Mouse (Mus musculus): Measurements from ENCODE around the gene Gsdma2.
A peak's percentile ranks its signal among the peaks of the same experiment; 100 is the strongest.
"Not testable (repeated sequence)": the region's sequence is repeated elsewhere in the genome, so short reads cannot be mapped to it uniquely, and the experiment has no call there.

The Gsdma2 gene

DNA sequence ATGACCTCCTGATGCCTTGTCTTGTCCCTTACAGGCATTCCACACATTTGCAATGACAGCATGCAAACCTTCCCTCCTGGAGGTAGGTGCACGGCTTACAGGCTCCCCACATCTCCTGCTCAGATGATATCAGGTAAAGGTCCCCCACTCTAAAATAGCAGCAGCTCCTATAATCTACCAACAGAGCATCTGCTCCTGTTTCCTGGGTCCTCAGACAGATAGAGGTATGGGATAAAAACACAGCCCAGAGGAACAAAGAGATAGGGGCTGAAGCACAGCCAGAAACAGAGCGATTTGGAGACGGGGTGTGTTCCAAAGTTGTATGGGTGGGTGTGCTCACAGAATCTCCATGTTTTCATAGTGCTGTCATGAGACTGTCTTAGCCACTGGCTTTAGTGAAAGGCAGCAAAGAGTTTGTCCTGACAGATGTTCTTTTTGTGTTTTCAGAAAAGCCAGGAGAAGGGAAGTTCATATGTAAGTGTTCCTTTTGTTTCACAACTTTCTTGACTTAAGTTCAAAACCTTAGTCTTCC lies 24.8 kb downstream of the Gsdma2 start:
- no peak for DNase-seq

DNA sequence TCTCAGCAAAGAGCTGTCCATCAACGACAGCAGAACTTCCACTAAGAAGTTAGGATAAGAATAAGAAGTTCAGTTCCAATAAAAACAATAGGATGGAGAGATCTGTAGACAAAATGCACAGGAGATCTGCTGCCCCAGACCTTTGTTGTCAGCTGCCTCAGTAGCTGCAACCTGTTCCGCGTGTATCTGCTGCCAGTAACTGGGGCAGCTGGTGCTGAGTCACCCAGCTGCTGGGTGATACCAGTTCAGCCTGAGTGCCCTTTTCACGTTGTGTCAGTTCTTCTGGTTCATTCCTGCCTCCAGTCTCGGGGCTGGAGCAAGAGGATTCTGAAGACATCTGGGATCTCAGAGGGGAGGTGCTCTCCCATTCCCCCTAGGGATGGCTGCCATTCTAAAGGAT lies 25.3 kb downstream of the Gsdma2 start:
- DNase-seq = no peak

DNA sequence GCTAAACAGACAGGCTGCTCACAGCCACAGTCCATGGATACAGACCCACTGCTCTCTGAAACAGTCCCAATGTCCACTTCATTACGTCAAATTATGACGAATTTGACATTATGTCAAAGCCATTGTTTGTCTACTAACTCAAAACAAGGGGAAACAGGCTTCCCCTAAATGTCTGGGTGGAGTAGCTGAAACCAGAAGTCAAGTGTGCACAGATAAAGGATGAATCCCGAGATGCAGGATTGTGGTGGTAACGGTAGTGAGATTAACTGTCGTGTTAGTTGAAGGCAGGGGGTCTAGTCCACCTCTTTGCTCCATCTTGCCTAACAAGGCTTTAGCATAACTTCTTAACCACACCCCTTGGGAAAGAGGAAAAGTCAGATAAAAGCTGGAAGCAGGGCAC lies 25.9 kb downstream of the Gsdma2 start:
- no peak for DNase-seq

DNA sequence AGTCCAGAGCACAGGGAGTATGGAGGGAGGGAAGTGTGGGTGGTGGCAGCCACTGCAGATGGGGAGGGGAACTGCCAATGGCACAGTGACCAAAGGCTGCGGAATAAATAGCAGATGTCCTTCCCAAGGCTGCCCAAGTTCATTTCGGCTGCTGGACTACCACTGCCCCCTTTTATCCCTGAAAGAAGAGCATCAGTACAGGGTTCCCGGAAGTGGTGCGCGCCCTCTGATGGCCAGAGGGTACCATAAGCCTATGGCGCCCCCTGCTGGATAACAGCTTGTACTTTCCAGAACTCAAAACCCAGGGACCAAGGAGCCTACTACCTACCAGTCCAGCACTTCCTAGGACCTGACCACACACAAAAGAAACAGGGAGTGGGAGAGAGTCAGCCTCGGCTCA lies 26.6 kb downstream of the Gsdma2 start:
- DNase-seq = peak; percentile 52 to 60

DNA sequence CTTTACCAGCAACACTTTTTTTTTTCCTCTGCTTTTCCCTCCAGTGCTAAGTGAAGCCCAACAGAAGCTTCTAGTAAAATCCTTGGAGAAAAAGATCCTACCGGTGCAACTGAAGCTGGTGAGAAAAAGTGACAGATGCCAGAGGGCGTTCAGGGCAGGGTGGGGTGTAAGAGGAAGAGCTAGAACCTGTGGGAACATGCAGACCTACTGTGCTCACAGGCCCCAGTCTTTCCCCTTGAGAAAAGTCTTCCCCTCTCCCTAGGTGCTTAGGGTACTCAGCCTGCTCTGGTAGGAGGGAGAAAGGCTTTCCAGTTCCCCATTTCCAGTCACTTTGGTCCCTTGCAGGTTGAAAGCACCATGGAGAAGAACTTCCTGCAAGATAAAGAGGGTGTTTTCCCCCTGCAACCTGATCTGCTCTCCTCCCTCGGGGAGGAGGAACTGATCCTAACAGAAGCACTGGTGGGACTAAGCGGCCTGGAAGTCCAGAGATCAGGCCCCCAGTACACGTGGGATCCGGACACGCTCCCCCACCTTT lies 29.3 kb downstream of the Gsdma2 start:
- DNase-seq = no peak

DNA sequence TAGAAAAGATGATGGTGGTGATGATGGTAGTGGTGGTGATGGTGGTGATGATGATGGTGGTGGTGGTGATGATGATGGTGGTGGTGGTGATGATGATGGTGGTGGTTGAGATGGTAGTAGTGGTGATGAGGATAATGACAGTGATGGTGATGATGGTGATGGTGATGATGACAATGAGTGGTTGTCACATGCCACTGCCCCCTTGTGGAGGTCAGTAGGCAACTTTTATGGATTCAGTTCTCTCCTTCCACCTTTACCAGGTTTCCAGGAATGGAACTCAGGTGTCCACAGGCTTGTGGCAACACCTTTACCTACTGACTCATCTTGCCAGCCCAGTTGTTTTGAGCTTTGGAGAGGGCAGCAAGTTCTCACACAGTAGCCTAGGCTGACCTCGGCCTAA lies 33.5 kb downstream of the Gsdma2 start:
- DNase-seq = no peak

DNA sequence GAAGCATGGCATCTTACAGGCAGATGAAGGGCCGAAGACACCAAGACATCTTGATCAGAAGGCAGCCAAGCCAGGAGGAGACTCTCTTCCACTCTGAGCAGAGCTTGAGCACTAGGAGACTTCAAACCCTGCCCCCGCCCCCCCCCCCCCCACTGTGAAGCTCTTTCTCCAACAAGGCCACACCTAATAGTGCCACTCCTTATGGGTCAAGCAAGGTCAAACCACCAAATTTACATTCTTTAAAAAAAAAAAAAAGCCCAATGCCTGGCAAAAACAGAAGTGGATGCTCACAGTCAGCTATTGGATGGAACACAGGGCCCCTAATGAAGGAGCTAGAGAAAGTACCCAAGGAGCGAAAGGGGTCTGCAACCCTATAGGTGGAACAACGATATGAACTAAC lies 34.0 kb downstream of the Gsdma2 start:
- DNase-seq = not testable (repeated sequence)

DNA sequence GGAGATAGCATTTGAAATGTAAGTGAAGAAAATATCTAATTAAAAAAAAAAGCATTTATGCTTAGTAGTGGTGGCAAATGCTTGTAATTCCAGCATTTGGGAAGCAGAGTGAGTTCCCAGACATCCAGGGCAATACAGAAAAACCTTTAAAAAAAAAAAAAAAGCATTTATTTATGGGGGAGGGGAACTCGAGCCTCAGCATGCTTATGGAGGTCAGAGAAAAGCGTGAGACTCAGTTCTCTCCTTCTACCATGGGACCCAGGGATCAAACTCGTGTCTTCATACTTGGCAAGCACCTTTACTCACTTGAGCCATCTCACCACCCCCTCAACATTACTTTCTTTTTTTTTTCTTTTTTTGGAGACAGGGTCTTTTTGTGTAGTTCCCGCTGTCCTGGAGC lies 34.6 kb downstream of the Gsdma2 start:
- no peak for DNase-seq

DNA sequence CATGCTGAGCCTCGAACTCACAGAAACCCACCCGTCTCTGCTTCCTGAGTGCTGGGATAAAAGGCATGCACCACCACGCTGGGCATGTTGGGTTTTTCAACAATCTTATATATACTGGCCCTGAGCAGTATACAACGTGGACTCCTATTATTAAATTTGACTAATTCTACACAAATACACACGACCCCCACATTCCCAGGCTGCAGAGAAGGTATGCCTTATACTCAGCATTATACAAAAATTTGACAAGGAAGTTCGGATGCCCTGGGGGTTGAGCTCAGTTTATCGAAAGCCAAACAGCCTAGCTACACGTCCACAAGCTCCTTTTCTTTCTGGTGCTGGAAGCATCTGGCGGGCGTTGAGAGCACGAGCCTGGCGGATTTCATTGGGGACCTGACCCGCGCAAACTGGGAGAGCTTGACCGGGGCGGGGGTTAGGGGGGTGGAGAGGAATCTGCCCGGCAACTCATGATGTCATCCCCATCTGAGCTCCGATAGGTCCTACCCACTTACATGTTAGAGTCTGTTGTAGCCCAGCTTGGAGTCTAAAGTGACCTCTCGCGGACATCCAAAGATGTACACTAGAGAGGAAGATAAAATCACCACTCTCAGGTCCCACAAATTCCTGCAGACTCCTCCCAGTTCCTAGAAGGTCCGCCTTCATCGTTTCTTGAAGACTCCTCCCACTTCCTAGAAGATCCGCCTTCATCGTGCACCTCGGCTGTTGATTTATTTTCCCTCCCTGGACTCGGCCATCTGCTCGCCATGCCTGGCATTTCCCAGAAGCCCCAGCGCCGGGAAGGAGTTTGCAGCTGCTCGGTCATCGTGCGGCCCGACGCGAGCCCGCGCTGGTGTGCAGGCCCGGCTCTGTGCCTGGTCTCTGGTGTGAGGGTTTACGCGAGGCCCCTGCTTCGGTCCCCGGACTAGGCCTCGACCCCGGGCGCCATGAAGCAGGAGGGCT lies 35.5 kb downstream of the Gsdma2 start, which contains the start of gene Psmd3:
Gene Psmd3, plus strand, starts transcription at position 769 of the 960 bp plus-strand sequence.
- DNase-seq = peak; percentile 97 to 100

DNA sequence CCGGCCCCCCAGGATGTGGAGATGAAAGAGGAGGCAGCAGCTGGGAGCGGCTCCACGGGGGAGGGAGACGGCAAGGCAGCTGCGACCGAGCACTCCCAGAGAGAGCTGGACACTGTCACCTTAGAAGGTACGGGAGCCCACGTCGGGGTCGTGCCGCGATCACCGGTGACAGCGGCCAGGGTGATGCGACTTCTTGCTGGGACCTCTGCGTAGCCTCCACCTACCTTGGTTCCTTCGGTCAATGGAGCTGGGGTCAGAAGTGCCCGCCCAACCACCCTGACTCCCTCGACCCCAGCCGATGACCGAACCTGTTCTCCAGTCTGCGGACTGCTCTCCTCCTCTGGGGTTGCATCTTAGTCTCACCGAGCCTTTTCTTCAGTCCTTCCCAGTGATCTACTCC lies 36.3 kb downstream of the Gsdma2 start:
- no peak for DNase-seq

DNA sequence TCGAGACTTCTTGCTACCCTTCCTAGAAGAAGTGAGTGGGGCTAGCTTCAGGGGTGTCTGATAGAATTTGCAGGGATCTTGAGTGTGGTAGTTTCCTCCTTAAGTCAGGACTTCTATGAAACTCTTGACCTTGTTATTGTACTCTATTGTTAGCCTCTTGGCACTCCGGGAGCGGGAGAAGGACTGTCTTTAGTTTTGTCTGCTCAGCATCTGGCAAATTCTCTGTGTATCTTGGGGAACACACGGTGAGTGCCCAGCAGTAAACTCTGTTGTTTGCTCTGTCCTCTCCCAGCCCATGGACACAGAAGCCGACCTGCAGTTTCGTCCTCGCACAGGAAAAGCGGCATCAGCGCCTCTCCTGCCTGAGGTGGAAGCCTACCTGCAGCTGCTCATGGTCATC lies 39.1 kb downstream of the Gsdma2 start:
- no peak for DNase-seq

DNA sequence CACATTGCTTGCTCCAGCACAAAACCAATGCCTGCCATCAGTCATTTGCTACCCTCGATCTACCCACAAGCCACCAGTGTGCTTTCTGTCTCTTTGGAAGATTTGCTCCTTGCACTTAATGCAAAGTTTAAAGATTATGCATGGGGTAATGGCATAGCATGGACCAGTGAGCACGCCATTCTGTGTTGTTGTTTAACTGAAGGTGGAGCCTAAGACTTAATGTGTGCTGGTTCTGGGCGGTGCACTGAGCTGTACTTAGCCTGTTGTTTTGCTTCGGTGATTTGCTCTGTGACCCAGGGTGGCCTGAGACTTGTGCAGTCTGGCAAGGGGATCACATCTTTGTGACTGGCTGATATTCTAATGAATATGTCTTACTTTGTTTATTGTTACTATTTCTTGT lies 40.4 kb downstream of the Gsdma2 start:
- DNase-seq = no peak

DNA sequence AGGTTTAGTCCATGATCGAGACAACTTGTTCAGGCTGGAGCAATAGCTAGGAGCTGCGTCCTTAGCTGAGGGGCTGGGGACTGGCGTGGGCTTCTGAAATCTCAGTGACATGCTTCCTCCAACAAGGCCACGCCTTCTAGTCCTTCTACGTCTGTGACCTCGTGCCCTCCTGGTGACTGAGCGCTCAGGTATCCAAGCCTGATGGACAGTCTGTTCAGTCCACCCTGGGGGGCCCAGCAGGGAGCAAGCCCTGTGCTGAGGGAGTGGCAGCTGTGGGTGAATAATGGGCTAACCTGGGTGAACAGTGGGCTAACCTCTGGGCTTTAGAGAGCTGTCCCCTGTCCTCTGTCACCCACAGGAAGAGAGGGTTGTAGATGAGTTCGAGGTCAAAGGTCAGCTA lies 41.5 kb downstream of the Gsdma2 start:
- DNase-seq = no peak

DNA sequence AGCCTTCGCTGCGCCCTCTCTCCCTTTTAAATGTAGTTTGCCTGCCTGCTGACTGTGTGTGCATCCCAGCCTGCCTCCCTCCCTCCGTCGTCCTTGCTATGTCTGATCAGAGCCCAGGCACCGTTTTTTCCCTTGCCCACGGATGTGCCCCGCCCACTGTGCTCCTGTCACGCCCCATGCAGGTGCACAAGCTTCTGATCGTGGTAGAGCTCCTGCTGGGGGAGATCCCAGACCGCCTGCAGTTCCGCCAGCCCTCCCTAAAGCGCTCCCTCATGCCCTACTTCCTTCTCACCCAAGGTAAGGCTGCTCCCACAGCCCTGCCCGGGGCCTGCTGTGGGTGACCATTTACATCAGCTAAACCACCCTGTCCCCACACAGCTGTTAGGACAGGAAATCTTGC lies 46.6 kb downstream of the Gsdma2 start:
- no peak for DNase-seq

DNA sequence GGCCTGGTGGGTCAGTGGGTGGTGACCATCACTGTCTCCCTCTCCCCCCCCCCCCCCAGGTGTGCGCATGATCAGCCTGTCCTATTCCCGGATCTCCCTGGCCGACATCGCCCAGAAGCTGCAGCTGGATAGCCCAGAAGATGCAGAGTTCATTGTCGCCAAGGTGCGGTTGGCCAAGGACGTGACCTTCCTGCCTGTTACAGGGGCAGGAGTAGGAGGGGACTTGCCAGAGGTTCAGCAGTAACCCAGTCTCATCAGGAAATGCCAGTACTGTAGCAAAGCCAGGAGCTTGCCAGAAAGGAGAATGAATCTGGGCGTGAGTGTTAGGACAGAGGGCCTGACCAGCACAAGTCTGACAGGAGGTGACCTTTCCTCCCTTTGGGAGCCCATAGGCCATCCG lies 47.2 kb downstream of the Gsdma2 start:
- no peak for DNase-seq

DNA sequence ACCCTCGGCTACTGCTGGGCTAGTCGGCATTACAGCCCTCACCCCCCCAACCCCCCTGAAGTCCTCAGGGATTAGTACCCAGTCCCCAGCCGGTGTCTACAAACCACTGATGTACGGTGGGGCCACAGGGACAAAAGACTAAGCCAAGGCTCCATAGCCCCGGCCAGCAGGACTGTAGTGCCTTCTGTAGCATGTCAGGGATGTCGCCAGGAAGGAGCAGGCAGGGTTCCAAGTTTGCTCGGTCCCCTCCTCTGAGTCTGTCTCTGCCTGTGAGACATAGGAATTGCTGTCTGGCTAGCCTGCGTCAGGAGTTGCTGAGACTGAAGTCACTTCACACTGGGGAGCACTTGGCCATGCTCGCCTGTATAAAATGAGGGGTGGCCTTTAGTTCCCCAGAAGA lies 47.7 kb downstream of the Gsdma2 start:
- DNase-seq = no peak

DNA sequence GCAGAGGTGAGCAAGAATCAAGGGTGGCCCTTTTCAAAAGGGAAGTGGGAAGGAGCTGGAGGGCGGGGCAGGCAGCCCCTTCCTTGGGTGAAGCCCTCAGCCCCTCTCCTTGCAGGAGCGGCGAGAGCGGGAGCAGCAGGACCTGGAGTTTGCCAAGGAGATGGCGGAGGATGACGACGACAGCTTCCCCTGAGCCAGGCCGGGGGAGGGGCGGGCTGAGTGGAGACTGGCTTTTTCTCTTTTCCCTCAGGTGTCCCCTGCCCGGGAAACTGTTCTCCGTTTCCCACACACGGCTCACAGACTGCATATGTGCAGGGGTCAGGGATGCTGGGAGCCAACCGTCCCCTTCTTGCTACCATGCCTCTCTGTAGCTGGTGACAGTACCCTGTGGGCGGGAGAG lies 48.8 kb downstream of the Gsdma2 start:
- DNase-seq = no peak

DNA sequence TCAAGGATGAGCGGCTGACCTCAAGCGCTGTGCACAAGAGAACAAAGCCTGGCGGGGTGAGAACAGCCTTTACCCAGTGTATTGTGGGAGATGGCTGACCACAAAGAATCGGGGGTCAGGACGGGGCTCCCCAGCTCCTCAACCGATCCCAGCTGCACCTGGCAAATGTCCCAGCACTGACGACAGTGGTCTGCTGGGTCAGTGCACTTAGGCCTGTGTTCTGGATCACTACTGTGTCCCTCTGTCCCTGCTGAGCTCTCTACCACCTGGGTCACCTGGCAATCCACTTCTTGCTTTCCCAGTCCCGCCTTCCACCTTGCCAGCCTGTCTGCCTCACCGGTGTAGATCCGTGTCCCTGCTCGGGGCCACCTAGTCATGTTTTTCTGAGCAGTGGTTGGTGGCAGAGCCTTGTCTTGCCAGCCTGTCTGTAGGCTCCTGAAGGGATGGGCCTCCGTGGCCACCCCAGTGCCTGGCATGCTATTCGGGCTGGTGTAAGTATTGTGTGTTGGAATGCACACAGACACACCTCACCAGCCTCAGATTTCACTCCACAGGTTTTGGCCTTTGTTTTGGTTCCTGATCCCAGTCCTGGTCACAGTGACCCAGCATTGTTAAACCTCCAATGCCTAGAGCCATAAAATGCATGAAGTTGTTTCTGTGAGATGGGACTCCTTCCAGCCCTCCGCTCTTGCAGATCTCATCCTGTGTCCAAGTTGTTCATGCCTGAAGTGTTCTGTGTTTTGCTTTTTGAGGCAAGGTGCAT lies 50.1 kb downstream of the Gsdma2 start:
- DNase-seq = no peak

DNA sequence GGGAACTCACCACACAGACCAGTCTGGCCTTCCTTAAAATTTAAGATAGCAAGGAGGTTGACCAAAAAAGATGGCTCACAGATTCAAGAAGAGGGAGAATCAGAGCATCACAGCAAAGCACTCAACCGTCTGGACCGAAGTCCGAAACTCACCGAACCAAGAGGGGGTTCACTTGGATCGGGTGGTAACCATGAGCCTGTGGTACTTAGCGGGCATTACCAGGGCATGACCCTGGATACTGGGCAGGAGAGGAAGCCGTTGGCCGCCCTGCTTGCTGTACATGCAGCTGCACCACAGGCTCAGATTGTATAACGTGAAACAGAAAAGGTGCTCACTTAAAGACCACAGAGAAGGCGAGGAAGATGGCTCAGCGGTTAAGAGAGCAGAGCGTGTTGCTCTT lies 50.7 kb downstream of the Gsdma2 start:
- DNase-seq = no peak

DNA sequence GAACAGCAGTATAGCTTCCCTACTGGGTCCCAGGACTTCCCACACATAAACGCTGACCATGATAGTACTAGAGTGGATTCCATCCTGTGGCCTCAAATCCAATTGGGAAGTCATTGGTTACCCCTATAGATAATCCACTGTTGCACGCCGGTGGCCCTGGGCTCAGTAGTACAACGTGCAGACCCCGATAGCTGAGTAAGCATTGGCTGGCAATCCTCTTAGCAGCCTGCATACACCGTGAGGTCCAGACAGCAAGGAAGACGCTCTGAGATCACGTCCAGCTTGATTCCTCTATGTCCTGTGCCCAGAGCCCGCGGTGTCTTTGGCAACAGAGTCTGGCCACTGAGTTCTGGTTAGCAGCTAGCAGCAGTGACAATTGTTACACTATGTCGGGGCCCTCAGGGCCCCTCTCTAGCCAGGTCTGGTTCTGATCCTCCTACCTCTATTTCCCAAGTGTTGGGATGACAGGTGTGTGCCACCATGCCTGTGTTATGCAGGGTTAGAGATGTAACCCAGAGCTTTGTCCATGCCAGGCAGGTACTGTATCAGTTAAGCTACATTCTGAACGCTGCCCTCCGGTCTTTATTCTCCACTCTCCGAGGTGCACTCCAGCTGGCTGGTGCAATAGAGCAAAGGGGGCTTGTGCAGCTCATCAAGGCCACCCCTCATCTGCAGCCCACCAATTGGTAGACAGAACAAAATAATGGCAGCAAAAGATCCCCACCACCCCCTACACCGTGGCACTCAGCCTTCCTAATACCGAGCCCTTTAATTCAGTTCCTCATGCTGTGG lies 52.5 kb downstream of the Gsdma2 start:
- no peak for DNase-seq

DNA sequence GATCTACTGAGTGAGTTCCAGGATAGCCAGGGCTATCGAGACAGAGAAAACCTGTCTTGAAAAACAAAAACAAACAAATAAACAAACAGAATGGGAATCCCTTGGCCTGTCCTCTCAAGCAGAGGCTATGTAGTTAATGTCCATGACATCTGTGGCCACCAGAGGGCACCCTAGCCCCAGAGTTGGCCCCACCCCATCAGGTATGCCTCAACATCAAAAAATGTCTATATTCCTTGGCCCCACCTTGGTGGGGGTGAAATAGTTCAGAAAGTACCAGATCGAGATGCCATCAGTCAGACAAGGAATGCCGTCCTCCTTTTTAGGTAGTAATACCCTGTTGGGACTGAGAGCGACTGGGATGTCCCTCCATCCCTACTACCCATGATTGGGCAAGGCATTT lies 53.4 kb downstream of the Gsdma2 start:
- peak; percentile 86 to 87 for DNase-seq

DNA sequence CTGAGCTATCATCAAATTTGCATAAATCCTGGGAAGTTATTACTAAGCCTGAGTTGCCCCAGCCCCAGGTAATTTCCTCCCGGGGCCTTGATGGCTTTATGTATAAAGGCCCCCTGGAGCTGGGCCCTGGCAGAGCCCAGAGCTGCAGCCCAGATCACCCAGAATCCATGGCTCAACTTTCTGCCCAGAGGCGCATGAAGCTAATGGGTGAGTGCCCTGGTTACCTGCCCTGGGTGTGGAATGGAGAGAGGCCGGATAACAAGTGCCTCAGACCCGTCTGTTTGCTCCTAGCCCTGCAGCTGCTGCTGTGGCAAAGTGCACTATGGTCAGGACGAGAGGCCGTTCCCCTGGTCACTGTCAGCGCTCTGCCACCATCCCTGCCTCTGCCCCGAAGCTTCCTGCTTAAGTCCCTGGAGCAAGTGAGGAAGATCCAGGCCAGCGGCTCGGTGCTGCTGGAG lies 54.7 kb downstream of the Gsdma2 start, which contains the start of gene Csf3:
Gene Csf3, plus strand, starts transcription at position 51 of the 458 bp plus-strand sequence.
- DNase-seq = no peak

All from cerebellum, postnatal 36 days (tissue).